Mouse (Mus musculus) left cerebral cortex, adult 9 months (tissue): ENCODE measurements at regions not wholly inside any gene's neighbourhood (a gene's known extent, or its start where the extent isn't known, plus 50 kb on each side); places are given as distances from the start of the nearest gene placed in this dataset.

Source experiments
- DNase-seq, 2 experiments: peaks; one replicate each; pipeline ENCODE4 v3.0.0; 2022; ENCODE audit warnings: low spot score in 2 of 2

GRCm38 (mm10) chr17:47317651-47318050 lies 51.0 kb upstream of the Mrps10 start:
- no peak for DNase-seq

GRCm38 (mm10) chr17:47313162-47313561 lies 55.5 kb upstream of the Mrps10 start:
- DNase-seq = no peak

GRCm38 (mm10) chr17:47311272-47311671 lies 57.4 kb upstream of the Mrps10 start:
- DNase-seq = no peak

GRCm38 (mm10) chr17:47306027-47306761 lies 62.5 kb upstream of the Mrps10 start:
- no peak for DNase-seq

- DNase-seq = no peak
These were observed 64.1 kb upstream of the Mrps10 start for GRCm38 (mm10) chr17:47304463-47305199.

- no peak for DNase-seq
These were observed 65.1 kb upstream of the Mrps10 start for GRCm38 (mm10) chr17:47303600-47303999.

GRCm38 (mm10) chr17:47298396-47298919 lies 70.2 kb upstream of the Mrps10 start:
- no peak for DNase-seq

- DNase-seq = no peak
These were observed 70.7 kb upstream of the Mrps10 start for GRCm38 (mm10) chr17:47297965-47298364.

- no peak for DNase-seq
These were observed 71.8 kb upstream of the Mrps10 start for GRCm38 (mm10) chr17:47296709-47297450.

GRCm38 (mm10) chr17:47295315-47296011 lies 73.2 kb upstream of the Mrps10 start:
- DNase-seq = peak in 1 of 2 experiments; percentile 26

GRCm38 (mm10) chr17:47294091-47294534 lies 74.6 kb upstream of the Mrps10 start:
- DNase-seq = no peak

- no peak for DNase-seq
These were observed 75.5 kb upstream of the Mrps10 start for GRCm38 (mm10) chr17:47293178-47293577.

GRCm38 (mm10) chr17:47291558-47291957 lies 77.1 kb upstream of the Mrps10 start:
- no peak for DNase-seq

- no peak for DNase-seq
These were observed 83.1 kb upstream of the Mrps10 start for GRCm38 (mm10) chr17:47285616-47286015.

GRCm38 (mm10) chr17:47284236-47284635 lies 84.5 kb upstream of the Mrps10 start:
- DNase-seq = no peak

GRCm38 (mm10) chr17:47283158-47283557 lies 85.5 kb upstream of the Mrps10 start:
- no peak for DNase-seq

- DNase-seq = no peak
These were observed 86.2 kb upstream of the Mrps10 start for GRCm38 (mm10) chr17:47282476-47282875.

- DNase-seq = no peak
These were observed 90.8 kb upstream of the Mrps10 start for GRCm38 (mm10) chr17:47277890-47278289.

- DNase-seq = peak; percentile 28 to 45
These were observed 92.0 kb upstream of the Mrps10 start for GRCm38 (mm10) chr17:47276639-47277038.

GRCm38 (mm10) chr17:47275796-47276311 lies 92.8 kb upstream of the Mrps10 start:
- no peak for DNase-seq

- DNase-seq = no peak
These were observed 95.4 kb upstream of the Mrps10 start for GRCm38 (mm10) chr17:47273309-47273708.
